Mouse (Mus musculus) kidney, embryonic 16.5 days (tissue): ENCODE data around the gene Kcnt2. TPM values are rescaled to one million over a fixed set of nuclear protein-coding genes. Genes with fewer than 3 reads are reported as not detected.

Source experiments
- ATAC-seq: fragments of 200-750 bp; cut with Nextera tagmentation; 2 replicates; pipeline ENCODE4 v1.8.0; 2017; ENCODE audit warnings: moderate TSS enrichment; ENCODE audit not compliant: low FRiP score, low TSS enrichment
- H3K27ac ChIP-seq: fragments of 300-500 bp; sonication (generic); 2 replicates; pipeline ENCODE4 v1.5.1; 2014; ENCODE audit warnings: low read length
- H3K27me3 ChIP-seq: fragments of 300-500 bp; sonication (generic); 2 replicates; pipeline ENCODE4 v1.6.1; 2014; ENCODE audit warnings: low read length, control low read depth, mixed read lengths; ENCODE audit not compliant: insufficient read depth
- H3K36me3 ChIP-seq: fragments of 300-500 bp; sonication (generic); 2 replicates; pipeline ENCODE4 v1.6.1; 2014; ENCODE audit warnings: low read length, control low read depth, mixed read lengths; ENCODE audit not compliant: insufficient read depth
- H3K4me1 ChIP-seq: fragments of 300-500 bp; sonication (generic); 2 replicates; pipeline ENCODE4 v1.6.1; 2014; ENCODE audit warnings: low read length, control low read depth, mixed read lengths; ENCODE audit not compliant: insufficient read depth
- H3K4me2 ChIP-seq: fragments of 300-500 bp; sonication (generic); replicated peaks from 2 replicates; pipeline ENCODE4 v1.6.1; 2014; ENCODE audit warnings: low read depth, low read length
- H3K4me3 ChIP-seq: fragments of 300-500 bp; sonication (generic); 2 replicates; pipeline ENCODE4 v1.5.1; 2014; ENCODE audit warnings: mild to moderate bottlenecking, low read length
- H3K9ac ChIP-seq: fragments of 300-500 bp; sonication (generic); replicated peaks from 2 replicates; pipeline ENCODE4 v1.6.1; 2014; ENCODE audit warnings: low read length
- H3K9me3 ChIP-seq: fragments of 300-500 bp; sonication (generic); 2 replicates; pipeline ENCODE4 v1.6.1; 2016; ENCODE audit warnings: low read length, control low read depth
- whole genome bisulfite sequencing: fragments of 180-500 bp; shearing (Covaris S2); extraction: QIAGEN DNeasy Blood & Tissue Kit; methylation state at CpG from one replicate; pipeline ENCODE4 v1.1.7; 2014; 5-methylcytosine and 5-hydroxymethylcytosine counted together
- polyA plus RNA-seq: library from polyadenylated mRNA; unstranded; fragments of >200 nt; fragmentation: Nextera tagmentation; extraction: Ambion mirVana; gene quantifications from 2 replicates; pipeline ENCODE4 v1.2.1, GENCODE M21; 2015

Gene Kcnt2
- polyA plus RNA-seq, 1 experiment from 2014 or later = 2.8 TPM

GRCm38 (mm10) chr1:140275813-140276212, 29.9 kb downstream of the Kcnt2 start:
- Histone ChIP-seq H3K9me3 (no peaks in the 10 kb centered on the region), H3K36me3 (no peaks in the 10 kb centered on the region), H3K27me3 (no peaks in the 10 kb centered on the region), H3K4me3 (no peak overlapping the region), H3K9ac (no peak overlapping the region), H3K27ac (no peak overlapping the region), H3K4me2 (no peak overlapping the region), H3K4me1 (no peaks in the 10 kb centered on the region)
- no peak for ATAC-seq

GRCm38 (mm10) chr1:140293140-140293539, 47.2 kb downstream of the Kcnt2 start:
- WGBS = 84% methylated on average over 3 of the region's 3 CpGs
- no peak for ATAC-seq

GRCm38 (mm10) chr1:140295482-140295881, 49.5 kb downstream of the Kcnt2 start:
- no peaks in the 10 kb centered on the region for H3K36me3 ChIP-seq
- H3K4me3 ChIP-seq = no peak overlapping the region
- no peak for ATAC-seq
- H3K9me3 ChIP-seq = no peaks in the 10 kb centered on the region
- H3K27me3 ChIP-seq = no peaks in the 10 kb centered on the region
- H3K4me2 ChIP-seq = no peak overlapping the region
- H3K9ac ChIP-seq = no peak overlapping the region
- no peaks in the 10 kb centered on the region for H3K4me1 ChIP-seq
- H3K27ac ChIP-seq = no peak overlapping the region

More at GRCm38 (mm10) chr1:140293140-140293539, 47.2 kb downstream of the Kcnt2 start:
- H3K9ac ChIP-seq = no peak overlapping the region
- no peak overlapping the region for H3K27ac ChIP-seq
- H3K4me3 ChIP-seq = no peak overlapping the region
- H3K36me3 ChIP-seq = no peaks in the 10 kb centered on the region
- no peaks in the 10 kb centered on the region for H3K27me3 ChIP-seq
- H3K9me3 ChIP-seq = no peaks in the 10 kb centered on the region
- no peak overlapping the region for H3K4me2 ChIP-seq
- no peaks in the 10 kb centered on the region for H3K4me1 ChIP-seq

- Histone ChIP-seq H3K36me3 (0 out of 2 replicates have a peak, but pooled peaks cover 3% of the 10 kb centered on the region), H3K4me2 (no peak overlapping the region), H3K4me1 (no peaks in the 10 kb centered on the region), H3K27ac (no peak overlapping the region), H3K27me3 (no peaks in the 10 kb centered on the region), H3K9me3 (peaks cover 15% of the 10 kb centered on the region), H3K4me3 (no peak overlapping the region), H3K9ac (no peak overlapping the region)
- WGBS = 85% methylated on average over 1 of the region's 1 CpGs
- no peak for ATAC-seq
Measured at GRCm38 (mm10) chr1:140304244-140304643, 58.3 kb downstream of the Kcnt2 start.

- no peak overlapping the region for H3K27ac ChIP-seq
- peaks cover 15% of the 10 kb centered on the region for H3K9me3 ChIP-seq
- no peak for ATAC-seq
- no peaks in the 10 kb centered on the region for H3K27me3 ChIP-seq
- no peak overlapping the region for H3K4me2 ChIP-seq
- no peaks in the 10 kb centered on the region for H3K4me1 ChIP-seq
- H3K36me3 ChIP-seq = 0 out of 2 replicates have a peak, but pooled peaks cover 3% of the 10 kb centered on the region
- H3K4me3 ChIP-seq = no peak overlapping the region
- no peak overlapping the region for H3K9ac ChIP-seq
Measured at GRCm38 (mm10) chr1:140305344-140305743, 59.4 kb downstream of the Kcnt2 start.

GRCm38 (mm10) chr1:140306339-140306738, 60.4 kb downstream of the Kcnt2 start:
- 45% methylated on average over 2 of the region's 2 CpGs for WGBS

GRCm38 (mm10) chr1:140310739-140311138, 64.8 kb downstream of the Kcnt2 start:
- Histone ChIP-seq H3K9ac (no peak overlapping the region), H3K9me3 (no peaks in the 10 kb centered on the region), H3K27me3 (no peaks in the 10 kb centered on the region), H3K27ac (no peak overlapping the region), H3K36me3 (no peaks in the 10 kb centered on the region), H3K4me1 (no peaks in the 10 kb centered on the region), H3K4me3 (no peak overlapping the region), H3K4me2 (no peak overlapping the region)
- ATAC-seq = no peak
- WGBS = 88% methylated on average over 2 of the region's 2 CpGs

More at GRCm38 (mm10) chr1:140306339-140306738, 60.4 kb downstream of the Kcnt2 start:
- Histone ChIP-seq H3K27me3 (no peaks in the 10 kb centered on the region), H3K27ac (no peak overlapping the region), H3K9ac (no peak overlapping the region), H3K4me2 (no peak overlapping the region), H3K4me3 (no peak overlapping the region), H3K9me3 (peaks cover 15% of the 10 kb centered on the region), H3K4me1 (no peaks in the 10 kb centered on the region), H3K36me3 (0 out of 2 replicates have a peak, but pooled peaks cover 3% of the 10 kb centered on the region)
- 0 out of 2 replicates have a peak, but pooled peaks have one; percentile 54 for ATAC-seq

GRCm38 (mm10) chr1:140325088-140325487, 79.1 kb downstream of the Kcnt2 start:
- Histone ChIP-seq H3K27ac (no peak overlapping the region), H3K9ac (no peak overlapping the region), H3K4me2 (no peak overlapping the region), H3K27me3 (no peaks in the 10 kb centered on the region), H3K9me3 (no peaks in the 10 kb centered on the region), H3K4me1 (no peaks in the 10 kb centered on the region), H3K36me3 (no peaks in the 10 kb centered on the region), H3K4me3 (no peak overlapping the region)
- ATAC-seq = no peak
- 85% methylated on average over 3 of the region's 3 CpGs for WGBS

- Histone ChIP-seq H3K36me3 (no peaks in the 10 kb centered on the region), H3K9me3 (no peaks in the 10 kb centered on the region), H3K4me2 (no peak overlapping the region), H3K4me1 (no peaks in the 10 kb centered on the region), H3K27ac (no peak overlapping the region), H3K4me3 (no peak overlapping the region), H3K9ac (no peak overlapping the region), H3K27me3 (no peaks in the 10 kb centered on the region)
- 77% methylated on average over 3 of the region's 3 CpGs for WGBS
- no peak for ATAC-seq
Measured at GRCm38 (mm10) chr1:140326709-140327108, 80.8 kb downstream of the Kcnt2 start.

- H3K27me3 ChIP-seq = no peaks in the 10 kb centered on the region
- H3K27ac ChIP-seq = no peak overlapping the region
- ATAC-seq = no peak
- no peaks in the 10 kb centered on the region for H3K4me1 ChIP-seq
- no peak overlapping the region for H3K9ac ChIP-seq
- no peaks in the 10 kb centered on the region for H3K9me3 ChIP-seq
- no peak overlapping the region for H3K4me3 ChIP-seq
- H3K36me3 ChIP-seq = no peaks in the 10 kb centered on the region
- 67% methylated on average over 3 of the region's 3 CpGs for WGBS
- H3K4me2 ChIP-seq = no peak overlapping the region
Measured at GRCm38 (mm10) chr1:140333702-140334101, 87.7 kb downstream of the Kcnt2 start.
